Mouse (Mus musculus): ENCODE data around the gene Neurod6.

Neurod6 gene

GRCm38 (mm10) chr6:55680974-55681373, at the start of gene Neurod6:
Neurod6 (minus strand) TSS chr6:55681263.
- TF ChIP-seq GATA4 (IDR thresholded peaks at IDR 0.05; ENCODE audit: insufficient replicate concordance, low read length), result no peak

GRCm38 (mm10) chr6:55717209-55717608, 36.1 kb upstream of the Neurod6 start:
- TF ChIP-seq GATA4 (IDR thresholded peaks at IDR 0.05; ENCODE audit: insufficient replicate concordance, low read length), result no peak

- no peak for TF ChIP-seq GATA4 (IDR thresholded peaks at IDR 0.05; ENCODE audit: insufficient replicate concordance, low read length)
Measured at GRCm38 (mm10) chr6:55715446-55715845, 34.4 kb upstream of the Neurod6 start.

DNA sequence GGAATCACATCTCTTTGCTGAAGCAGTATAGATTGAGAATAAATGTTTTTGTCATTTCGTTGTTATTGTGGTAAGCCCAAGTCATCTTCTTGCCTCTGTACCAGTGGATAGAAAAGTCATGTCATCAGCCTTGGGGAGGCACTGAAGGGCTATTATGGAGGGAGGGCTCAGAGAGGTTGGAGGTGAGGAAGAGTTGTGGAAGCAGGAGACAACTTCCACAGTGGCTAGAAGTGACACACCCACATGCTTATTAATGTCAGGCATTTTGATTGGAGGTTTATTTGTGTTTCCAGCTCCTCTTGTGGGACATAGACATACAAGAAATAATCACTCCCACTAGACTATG, 23.7 kb upstream of the Neurod6 start:
- TF ChIP-seq GATA4 (IDR thresholded peaks at IDR 0.05; ENCODE audit: insufficient replicate concordance, low read length), result no peak

GRCm38 (mm10) chr6:55704061-55704758, 23.1 kb upstream of the Neurod6 start:
- TF ChIP-seq GATA4 (IDR thresholded peaks at IDR 0.05; ENCODE audit: insufficient replicate concordance, low read length), result no peak

DNA sequence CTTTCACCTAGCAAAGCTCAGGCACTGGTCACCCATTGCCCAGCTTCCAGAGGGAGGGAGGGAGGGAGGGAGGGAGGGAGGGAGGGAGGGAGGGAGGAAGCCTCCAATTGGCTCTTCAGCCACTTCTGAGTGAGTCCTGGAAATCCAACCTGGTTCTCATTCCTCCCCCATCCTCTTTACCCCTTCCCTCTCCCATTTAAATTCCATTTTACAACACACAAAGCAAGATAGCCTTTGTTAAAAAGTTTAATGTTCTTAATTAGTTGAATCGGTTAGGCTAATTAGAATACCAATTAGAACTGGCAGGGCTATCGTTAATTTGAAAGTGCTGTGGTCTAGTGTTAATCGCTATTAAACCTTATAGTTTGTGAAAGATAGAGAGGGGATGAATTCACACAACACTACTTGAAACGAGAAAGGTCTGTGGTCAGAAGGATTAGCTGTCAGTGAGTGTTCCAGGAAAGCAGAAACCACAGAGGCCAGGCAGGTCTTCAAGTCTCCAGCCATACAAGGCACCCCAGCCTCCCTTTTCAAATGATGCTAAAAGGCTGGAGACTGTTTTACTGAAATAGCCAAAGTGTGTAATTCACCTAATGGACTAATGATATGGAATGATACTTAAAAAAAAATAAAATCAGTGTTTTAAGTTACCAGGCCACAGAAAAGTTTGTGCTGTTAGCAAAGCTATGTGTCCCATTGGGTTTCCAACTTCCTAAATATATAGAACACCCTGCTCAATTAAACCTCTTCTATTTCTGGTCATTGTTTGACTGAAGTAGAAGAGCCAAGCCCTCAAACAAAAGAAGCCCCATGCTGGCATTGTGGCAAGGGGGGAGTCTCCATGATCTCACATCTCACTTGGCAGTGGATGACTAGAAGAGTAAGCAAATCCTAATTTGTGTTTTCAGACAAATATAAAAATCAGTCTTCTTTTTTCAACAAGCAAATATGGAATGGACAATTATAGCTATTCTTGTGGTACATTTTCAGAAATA, 19.6 kb upstream of the Neurod6 start:
- no peak for TF ChIP-seq GATA4 (IDR thresholded peaks at IDR 0.05; ENCODE audit: insufficient replicate concordance, low read length)

- no peak for TF ChIP-seq GATA4 (IDR thresholded peaks at IDR 0.05; ENCODE audit: insufficient replicate concordance, low read length)
Measured at GRCm38 (mm10) chr6:55690015-55690531, 9.0 kb upstream of the Neurod6 start.

DNA sequence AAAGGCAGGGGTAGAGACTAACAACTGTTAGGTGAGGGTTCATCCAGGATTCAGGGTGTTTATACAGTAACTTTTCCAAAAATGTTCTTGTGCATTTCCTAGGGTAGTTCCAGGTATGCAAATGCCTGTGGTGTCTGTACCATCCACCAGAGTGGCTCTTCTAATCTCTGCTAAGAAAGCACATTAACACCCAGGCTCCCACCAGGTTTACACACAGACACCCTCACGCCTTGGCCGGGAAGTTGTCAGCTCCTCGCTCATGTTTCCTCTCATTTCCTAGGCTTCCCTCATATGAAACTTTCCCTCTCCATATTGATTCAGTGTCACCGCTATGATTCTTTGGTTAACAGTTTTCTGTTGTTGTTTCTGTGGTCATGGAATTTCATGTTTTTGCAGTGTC, 2.4 kb upstream of the Neurod6 start:
- no peak for TF ChIP-seq GATA4 (IDR thresholded peaks at IDR 0.05; ENCODE audit: insufficient replicate concordance, low read length)

GRCm38 (mm10) chr6:55682886-55683285, 1.8 kb upstream of the Neurod6 start:
- no peak for TF ChIP-seq GATA4 (IDR thresholded peaks at IDR 0.05; ENCODE audit: insufficient replicate concordance, low read length)

DNA sequence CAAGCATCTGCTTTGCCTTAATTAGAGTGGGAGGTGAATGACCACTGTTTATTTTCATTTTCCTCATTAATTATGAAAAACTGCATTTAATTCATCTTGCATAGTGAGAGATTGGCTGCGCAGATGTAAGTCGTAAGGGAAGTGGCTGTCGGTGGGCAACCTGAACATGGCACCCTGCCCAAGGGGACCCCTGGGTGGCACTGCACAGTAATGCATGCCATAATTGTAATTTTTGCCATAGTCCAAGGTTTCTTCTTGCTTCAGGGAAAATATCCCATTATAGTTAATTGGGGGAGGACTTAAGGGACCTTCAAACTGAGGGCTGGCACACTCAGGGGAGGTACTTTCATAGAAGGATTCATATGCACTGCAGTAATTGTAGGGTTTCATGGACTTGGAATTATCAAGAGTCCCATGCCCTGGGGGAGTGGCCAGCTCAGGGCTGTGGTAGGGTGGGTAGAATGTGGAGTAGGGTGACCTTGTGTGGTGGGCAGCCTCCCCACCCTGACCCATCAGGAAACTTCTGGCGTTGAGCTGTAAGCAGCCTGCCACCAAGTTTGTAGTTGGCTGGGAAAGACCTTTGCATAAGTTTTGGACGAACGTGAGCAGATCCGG, 2.4 kb downstream of the Neurod6 start:
- TF ChIP-seq GATA4 (IDR thresholded peaks at IDR 0.05; ENCODE audit: insufficient replicate concordance, low read length), result no peak

- no peak for TF ChIP-seq GATA4 (IDR thresholded peaks at IDR 0.05; ENCODE audit: insufficient replicate concordance, low read length)
Measured at GRCm38 (mm10) chr6:55677326-55677725, 3.7 kb downstream of the Neurod6 start.

- TF ChIP-seq GATA4 (IDR thresholded peaks at IDR 0.05; ENCODE audit: insufficient replicate concordance, low read length), result no peak
Measured at GRCm38 (mm10) chr6:55676663-55677311, 4.3 kb downstream of the Neurod6 start.

DNA sequence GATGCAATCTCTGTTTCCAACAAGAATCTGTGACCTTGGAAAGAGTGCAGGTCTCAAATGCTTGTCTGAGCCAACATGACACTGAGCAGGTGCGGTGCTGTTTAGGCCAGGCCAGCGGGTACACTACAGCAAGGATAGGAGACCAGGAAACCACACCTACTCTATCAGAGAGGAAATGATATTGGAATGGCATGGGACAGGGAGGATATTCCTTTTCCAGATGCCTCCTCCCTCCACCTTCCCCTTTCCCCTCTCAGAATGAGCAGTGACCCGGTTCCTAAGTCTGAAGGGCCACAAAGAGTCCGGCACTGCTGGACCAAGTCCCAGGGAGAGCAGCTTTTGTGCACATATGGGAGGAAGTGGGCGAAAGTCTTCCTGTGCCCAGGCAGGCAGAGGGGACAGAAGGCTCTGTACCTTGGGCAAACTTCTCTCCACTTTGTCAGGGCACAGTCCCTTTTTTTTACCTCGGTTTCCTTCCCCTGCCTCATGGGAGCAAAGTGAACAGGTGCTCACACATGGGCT, 4.9 kb downstream of the Neurod6 start:
- no peak for TF ChIP-seq GATA4 (IDR thresholded peaks at IDR 0.05; ENCODE audit: insufficient replicate concordance, low read length)

DNA sequence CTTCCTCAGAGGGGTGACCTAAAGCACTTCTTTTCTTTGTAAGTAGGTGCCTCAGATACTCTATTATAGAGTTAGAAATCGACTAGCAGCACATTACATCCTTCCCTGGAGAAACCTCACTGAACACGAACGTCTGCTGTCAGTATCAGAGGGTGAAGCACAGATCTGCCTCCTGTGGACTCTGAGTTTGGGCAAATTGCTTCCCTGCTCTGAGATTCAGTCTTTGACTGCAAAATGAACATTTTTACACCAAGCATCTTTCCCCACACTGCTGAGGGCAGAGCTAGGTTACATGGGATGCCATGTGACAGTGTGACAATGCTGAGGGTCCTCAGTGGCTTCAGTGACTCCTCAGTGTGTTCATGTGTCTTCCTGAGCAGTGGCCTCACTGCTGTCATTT, 13.3 kb downstream of the Neurod6 start:
- TF ChIP-seq GATA4 (IDR thresholded peaks at IDR 0.05; ENCODE audit: insufficient replicate concordance, low read length), result no peak
